Mouse (Mus musculus): ENCODE data around the gene Actl11.

DNA sequence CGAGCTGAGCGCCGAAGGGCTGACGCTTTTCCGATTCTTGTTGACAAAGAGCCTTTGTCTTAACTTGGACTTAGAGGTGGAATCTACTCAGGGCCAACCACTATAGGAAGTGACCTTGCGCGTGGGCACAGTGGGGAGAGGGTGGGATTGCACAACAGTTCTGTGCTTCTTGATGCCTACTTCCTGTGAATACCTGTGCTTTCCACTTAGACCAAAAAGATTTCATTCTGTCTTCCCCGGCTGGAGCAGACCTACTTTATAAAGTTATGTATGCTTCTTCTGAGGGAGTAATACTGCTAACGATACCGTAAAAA lies 21.6 kb downstream of the Actl11 start, which contains the start of gene Traip:
- no peak for TF ChIP-seq POLR2A (IDR thresholded peaks at IDR 0.05; ENCODE audit: borderline replicate concordance, extremely low read depth, low read depth, low read length)
- TF ChIP-seq CTCF (IDR thresholded peaks at IDR 0.05; ENCODE audit: insufficient read depth, low read length), result no peak

All from lung, adult 2 months (tissue).